Mouse (Mus musculus): ENCODE measurements around the gene Sdk2. TPM values are rescaled to one million over a fixed set of nuclear protein-coding genes. Genes with fewer than 3 reads are reported as not detected.
A peak's percentile ranks its signal among the peaks of the same experiment; 100 is the strongest.

Sdk2 gene
- total and polyA plus RNA-seq, 2 experiments from 2014 or later = 1.9 to 18.5 TPM

DNA sequence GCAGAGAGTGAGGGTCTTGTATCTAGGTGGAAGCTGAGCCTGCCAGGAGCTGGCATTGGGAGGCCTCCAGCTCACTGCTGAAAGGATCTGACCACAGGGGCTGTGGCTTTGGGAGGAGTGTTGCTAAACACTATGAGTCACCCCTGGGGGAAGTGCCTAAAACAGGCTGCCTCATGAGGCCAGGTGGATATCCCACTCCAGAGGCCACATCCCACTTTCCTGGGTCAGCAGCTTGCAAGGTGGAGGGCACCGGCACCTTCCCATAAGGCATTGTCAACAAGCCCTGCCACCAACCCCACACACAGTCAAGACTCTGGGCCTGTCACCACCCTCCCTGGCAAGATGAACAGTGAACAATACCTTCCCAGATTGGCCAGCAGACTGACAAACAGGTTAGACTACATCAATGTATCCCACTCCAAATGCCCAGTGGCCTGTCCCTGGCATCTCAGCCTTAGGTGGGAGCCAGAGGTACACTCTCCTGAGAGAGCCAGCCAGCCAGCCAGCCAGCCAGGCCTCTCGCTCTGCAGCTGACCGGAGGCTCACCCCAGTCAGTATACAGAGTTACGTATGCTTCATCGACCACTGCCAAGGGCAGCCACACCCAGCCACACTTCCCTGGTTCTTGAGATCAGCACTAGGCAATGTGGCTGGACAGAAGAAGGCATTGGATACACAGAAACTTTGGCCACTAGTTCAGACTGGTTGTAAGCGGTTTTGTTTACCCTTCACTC is 333.0 kb downstream of the Sdk2 start:
- no peak overlapping the region for H3K4me2 ChIP-seq (ENCODE audit: low read depth)
- ATAC-seq (peak; percentile 20), DNase-seq (no peak)
- H3K27ac ChIP-seq (ENCODE audit: low read depth, low read length) = no peak overlapping the region
- no peaks in the 10 kb centered on the region for H3K4me1 ChIP-seq (ENCODE audit: insufficient read depth)
- H3K4me3 ChIP-seq (ENCODE audit: low read depth, low read length) = no peak overlapping the region
- no peaks in the 10 kb centered on the region for H3K27me3 ChIP-seq (ENCODE audit: insufficient read depth, low read length)
- no peak overlapping the region for H3K9ac ChIP-seq
- 46% methylated on average over 6 of the region's 6 CpGs for WGBS
- TF ChIP-seq CTCF (IDR thresholded peaks at IDR 0.05; ENCODE audit: low read depth) = no peak
- H3K36me3 ChIP-seq (ENCODE audit: insufficient read depth) = peaks cover 8% of the 10 kb centered on the region
- no peaks in the 10 kb centered on the region for H3K9me3 ChIP-seq (ENCODE audit: low read length)

DNA sequence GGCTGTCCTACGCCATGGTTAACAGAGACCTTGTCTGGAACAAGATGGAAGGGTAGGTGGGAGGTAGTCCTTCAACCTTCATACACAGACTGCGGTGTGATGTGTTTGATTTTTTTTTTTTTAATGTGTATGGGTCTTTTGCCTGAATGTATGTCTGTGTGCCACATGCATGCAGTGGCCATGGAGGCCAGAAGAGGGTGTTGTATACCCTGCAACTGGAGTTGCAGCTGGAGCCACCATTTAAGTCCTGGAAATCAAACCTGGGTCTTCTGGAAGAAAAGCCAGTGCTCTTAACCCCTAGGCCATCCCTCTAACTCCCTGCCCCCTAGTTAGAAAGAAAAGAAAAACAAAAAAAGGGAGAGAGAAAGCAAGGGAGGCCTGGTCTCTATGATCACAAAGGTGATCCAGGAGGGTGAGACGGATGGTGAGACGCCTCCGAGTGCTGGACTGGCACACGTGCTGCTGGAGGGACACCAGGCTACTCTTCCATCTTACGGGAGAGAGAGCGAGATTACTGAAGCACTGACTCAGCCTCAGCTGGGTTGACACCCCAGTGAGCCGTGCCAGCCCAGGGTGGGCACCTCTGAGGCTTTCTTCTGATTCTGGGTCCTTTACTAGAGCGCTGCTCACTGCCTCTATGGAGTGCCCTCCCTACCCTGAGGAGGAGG is 334.8 kb downstream of the Sdk2 start:
- DNase-seq (no peak), ATAC-seq (no peak)
- Histone ChIP-seq H3K9ac (no peak overlapping the region), H3K4me2 (ENCODE audit: low read depth) (no peak overlapping the region), H3K9me3 (ENCODE audit: low read length) (no peaks in the 10 kb centered on the region), H3K36me3 (ENCODE audit: insufficient read depth) (peaks cover 25% of the 10 kb centered on the region), H3K27me3 (ENCODE audit: insufficient read depth, low read length) (no peaks in the 10 kb centered on the region), H3K4me3 (ENCODE audit: low read depth, low read length) (no peak overlapping the region), H3K27ac (ENCODE audit: low read depth, low read length) (no peak overlapping the region), H3K4me1 (ENCODE audit: insufficient read depth) (no peaks in the 10 kb centered on the region)
- no peak for TF ChIP-seq CTCF (IDR thresholded peaks at IDR 0.05; ENCODE audit: low read depth)
- WGBS = 93% methylated on average over 10 of the region's 10 CpGs

DNA sequence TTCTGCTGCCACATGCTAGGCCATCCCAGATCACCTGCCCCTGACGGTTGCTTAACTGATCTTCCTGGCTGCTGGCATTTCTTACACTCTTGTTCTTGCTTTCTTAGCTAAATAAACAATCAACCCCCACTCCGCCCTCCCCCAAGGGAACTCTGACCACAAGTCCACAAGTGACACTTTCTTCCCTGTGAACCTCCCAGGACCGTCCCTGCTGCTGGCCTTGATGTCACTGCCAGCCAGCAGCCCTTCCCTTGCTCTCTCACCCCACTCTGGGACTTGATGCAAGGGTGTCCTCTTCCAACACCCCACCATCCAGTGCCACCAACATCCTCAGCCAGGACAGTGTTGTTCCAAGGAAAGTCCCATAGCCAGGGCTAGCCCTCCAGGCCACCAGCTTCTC is 336.0 kb downstream of the Sdk2 start:
- TF ChIP-seq CTCF (IDR thresholded peaks at IDR 0.05; ENCODE audit: low read depth) = no peak
- peaks cover 33% of the 10 kb centered on the region for H3K36me3 ChIP-seq (ENCODE audit: insufficient read depth)
- H3K9me3 ChIP-seq (ENCODE audit: low read length) = no peaks in the 10 kb centered on the region
- no peak overlapping the region for H3K4me3 ChIP-seq (ENCODE audit: low read depth, low read length)
- no peaks in the 10 kb centered on the region for H3K27me3 ChIP-seq (ENCODE audit: insufficient read depth, low read length)
- DNase-seq (no peak), ATAC-seq (no peak)
- peaks cover under 1% of the 10 kb centered on the region; the same call in 1 of the 2 replicates for H3K4me1 ChIP-seq (ENCODE audit: insufficient read depth)
- H3K4me2 ChIP-seq (ENCODE audit: low read depth) = no peak overlapping the region
- H3K27ac ChIP-seq (ENCODE audit: low read depth, low read length) = no peak overlapping the region
- no peak overlapping the region for H3K9ac ChIP-seq
- 77% methylated on average over 3 of the region's 3 CpGs for WGBS

DNA sequence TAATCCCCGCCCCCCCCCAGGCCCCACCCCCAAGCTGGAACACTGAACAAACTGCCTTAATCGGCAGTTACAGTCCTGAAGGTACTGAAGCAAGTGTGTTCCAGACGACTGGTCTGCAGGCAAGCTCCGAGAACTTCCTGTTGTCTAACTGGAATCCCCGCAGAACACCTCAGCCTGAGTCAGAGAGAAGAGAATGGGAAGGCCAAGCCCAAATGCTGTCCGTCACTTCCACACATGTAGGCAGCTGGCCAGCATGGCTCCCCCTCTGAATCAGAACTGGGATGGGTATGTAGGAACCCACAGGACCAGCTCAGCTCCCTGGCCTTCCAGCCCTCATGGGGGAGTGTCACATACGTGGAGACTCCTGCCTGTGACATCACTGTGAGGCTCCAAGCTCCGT is 336.9 kb downstream of the Sdk2 start:
- ATAC-seq = no peak
- WGBS = 64% methylated on average over 8 of the region's 8 CpGs
- no peak for DNase-seq
- Histone ChIP-seq H3K4me3 (ENCODE audit: low read depth, low read length) (no peak overlapping the region), H3K4me1 (ENCODE audit: insufficient read depth) (peaks cover 5% of the 10 kb centered on the region; the same call in 1 of the 2 replicates), H3K9ac (no peak overlapping the region), H3K9me3 (ENCODE audit: low read length) (no peaks in the 10 kb centered on the region), H3K27me3 (ENCODE audit: insufficient read depth, low read length) (no peaks in the 10 kb centered on the region), H3K36me3 (ENCODE audit: insufficient read depth) (peaks cover 33% of the 10 kb centered on the region), H3K4me2 (ENCODE audit: low read depth) (no peak overlapping the region), H3K27ac (ENCODE audit: low read depth, low read length) (no peak overlapping the region)
- no peak for TF ChIP-seq CTCF (IDR thresholded peaks at IDR 0.05; ENCODE audit: low read depth)

DNA sequence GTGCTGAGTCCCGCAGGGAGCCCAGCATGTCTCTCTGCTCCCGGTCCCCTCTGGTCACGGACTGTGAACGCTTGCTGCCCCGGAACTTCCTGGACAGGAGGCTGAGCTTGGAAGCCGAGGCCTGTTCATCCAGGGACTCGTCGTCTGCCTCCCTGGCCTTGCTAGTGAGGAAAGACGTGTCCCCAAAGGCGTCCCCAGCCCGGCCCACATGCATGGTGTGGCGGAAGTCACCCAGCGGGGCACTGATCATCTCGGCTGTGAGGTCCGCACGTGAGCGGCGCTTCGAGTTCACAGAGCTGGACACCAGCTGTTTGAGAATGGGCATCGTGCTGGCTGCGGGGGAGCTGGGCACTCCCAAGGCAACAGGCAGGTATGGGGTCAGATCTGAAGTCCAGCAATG is 337.6 kb downstream of the Sdk2 start:
- H3K27me3 ChIP-seq (ENCODE audit: insufficient read depth, low read length) = no peaks in the 10 kb centered on the region
- 89% methylated on average over 21 of the region's 21 CpGs for WGBS
- no peak overlapping the region for H3K4me3 ChIP-seq (ENCODE audit: low read depth, low read length)
- no peaks in the 10 kb centered on the region for H3K9me3 ChIP-seq (ENCODE audit: low read length)
- ATAC-seq (no peak), DNase-seq (no peak)
- no peak overlapping the region for H3K9ac ChIP-seq
- H3K4me1 ChIP-seq (ENCODE audit: insufficient read depth) = peaks cover 5% of the 10 kb centered on the region; the same call in 1 of the 2 replicates
- H3K27ac ChIP-seq (ENCODE audit: low read depth, low read length) = no peak overlapping the region
- H3K36me3 ChIP-seq (ENCODE audit: insufficient read depth) = peaks cover 33% of the 10 kb centered on the region
- no peak overlapping the region for H3K4me2 ChIP-seq (ENCODE audit: low read depth)
- TF ChIP-seq CTCF (IDR thresholded peaks at IDR 0.05; ENCODE audit: low read depth) = no peak

DNA sequence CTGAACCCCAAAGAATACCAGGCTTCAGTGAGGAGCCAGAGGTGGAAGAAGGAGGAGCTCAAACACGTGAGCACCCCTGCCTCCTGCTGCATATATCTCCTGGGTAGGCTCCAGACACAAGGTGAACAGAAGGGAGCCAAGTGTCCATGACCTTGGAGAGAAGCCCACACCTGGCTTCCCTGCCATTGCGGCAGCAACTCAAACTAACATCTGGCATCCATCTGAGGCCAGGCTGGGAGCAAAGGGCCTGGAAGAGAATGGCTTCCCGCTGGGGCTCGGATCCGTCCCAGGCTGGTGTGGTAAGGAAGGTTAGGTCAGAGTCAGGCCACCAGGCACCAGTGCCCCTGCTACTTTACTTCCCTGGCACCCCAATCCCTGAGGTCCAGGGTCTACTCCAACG is 338.9 kb downstream of the Sdk2 start:
- TF ChIP-seq CTCF (IDR thresholded peaks at IDR 0.05; ENCODE audit: low read depth) = no peak
- Histone ChIP-seq H3K4me3 (ENCODE audit: low read depth, low read length) (no peak overlapping the region), H3K4me2 (ENCODE audit: low read depth) (no peak overlapping the region), H3K27me3 (ENCODE audit: insufficient read depth, low read length) (no peaks in the 10 kb centered on the region), H3K4me1 (ENCODE audit: insufficient read depth) (peaks cover 5% of the 10 kb centered on the region; the same call in 1 of the 2 replicates), H3K36me3 (ENCODE audit: insufficient read depth) (peaks cover 33% of the 10 kb centered on the region), H3K9ac (no peak overlapping the region), H3K9me3 (ENCODE audit: low read length) (no peaks in the 10 kb centered on the region), H3K27ac (ENCODE audit: low read depth, low read length) (no peak overlapping the region)
- DNase-seq = no peak
- no peak for ATAC-seq
- WGBS = 69% methylated on average over 6 of the region's 6 CpGs

Data from forebrain, postnatal 0 days (tissue).